Mouse (Mus musculus): ENCODE measurements around the gene Alpk3.

GRCm38 (mm10) chr7:81072463-81072862 is 15.1 kb downstream of the Alpk3 start:
- TF ChIP-seq CTCF (IDR thresholded peaks at IDR 0.05; ENCODE audit: insufficient read depth, low read length), result no peak
- TF ChIP-seq POLR2A (IDR thresholded peaks at IDR 0.05; ENCODE audit: borderline replicate concordance, extremely low read depth, low read depth, low read length), result no peak
